Mouse (Mus musculus) brain, embryonic 14.5 days (tissue): ENCODE results near the gene Acot6.

Source experiments
- CTCF ChIP-seq: fragments of 200-500 bp; IDR thresholded peaks from 2 replicates; pipeline ENCODE4 v1.5.1; 2012; ENCODE audit warnings: inconsistent platforms, mild to moderate bottlenecking, moderate library complexity, borderline replicate concordance; ENCODE audit not compliant: insufficient read depth, insufficient read length; ENCODE audit errors: extremely low read depth
- POLR2A ChIP-seq: fragments of 200-500 bp; IDR thresholded peaks from 2 replicates; pipeline ENCODE4 v1.6.1; 2012; ENCODE audit warnings: mild to moderate bottlenecking, inconsistent platforms, borderline replicate concordance; ENCODE audit not compliant: poor library complexity, insufficient read depth, insufficient read length, severe bottlenecking; ENCODE audit errors: extremely low read depth

- no peak for TF ChIP-seq CTCF
- no peak for TF ChIP-seq POLR2A
Observed at GRCm38 (mm10) chr12:84064621-84065020, 35.8 kb upstream of the Acot6 start.
